15 mouse cellular contexts compared by ENCODE assay signal in the genomic region with DNA sequence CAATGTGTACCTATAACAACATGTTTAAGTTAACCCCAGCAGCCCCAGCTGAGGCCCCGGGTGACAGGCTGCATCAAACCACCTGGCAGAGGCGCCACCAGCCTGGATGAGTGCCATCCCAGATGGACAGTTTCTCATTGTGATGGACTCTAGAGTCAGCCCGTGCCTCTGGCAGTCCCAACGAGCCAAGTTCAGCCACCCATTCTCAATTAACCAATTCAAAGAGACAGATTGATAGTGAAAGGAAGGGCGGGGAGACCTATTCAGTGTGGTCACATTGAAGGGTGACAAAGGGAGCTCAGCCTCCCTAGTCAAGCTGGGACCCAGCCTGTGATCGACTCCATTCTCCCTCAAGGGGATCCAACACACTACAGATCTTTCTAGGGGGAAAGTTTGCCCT.
DNase-seq lines count a peak whose midpoint lies in the region; ATAC-seq and TF ChIP-seq lines count a peak whose summit lies in the region.
"Had no signal": no experiment of that assay in that cellular context is flagged by ENCODE, and none has a peak within 500 bp of the region (broad histone marks: within the 10 kb centered on the region; RNA-seq: fewer than 3 reads in every experiment).

No protein-coding gene starts in this region.

- peaks cover 4% of the 10 kb centered on the region for H3K4me1 ChIP-seq in cerebellum, adult 2 months (ENCODE audit: control insufficient read depth, insufficient read depth, low read length)
- peaks cover 6% of the 10 kb centered on the region for H3K4me1 ChIP-seq in hindbrain, embryonic 12.5 days
- H3K4me1 ChIP-seq in neural tube, embryonic 14.5 days (ENCODE audit: control insufficient read depth, insufficient read depth, low read length) = 0 out of 2 replicates have a peak, but pooled peaks cover 2% of the 10 kb centered on the region
- H3K4me1 ChIP-seq: liver, embryonic 15.5 days; stomach, embryonic 15.5 days had no signal

- peak; percentile 35 for DNase-seq in layer of hippocampus, adult 9-11 months
- DNase-seq in layer of hippocampus, adult 18-20 months (ENCODE audit: low spot score in 2 of 2) = no peak
- peak; percentile 45 to 59 for DNase-seq in cerebellum, adult 2 months
- DNase-seq in frontal cortex, postnatal 36 days (ENCODE audit: low spot score in 2 of 2) = no peak
- no peak for DNase-seq in lung, postnatal 10 days
- no peak for DNase-seq in heart, postnatal 25 days (ENCODE audit: low spot score)
- DNase-seq: gastrocnemius, postnatal 25 days; heart, postnatal 10 days; kidney, postnatal 36 days had no signal

- H3K4me2 ChIP-seq in hindbrain, embryonic 12.5 days (replicated peaks) = no peak overlapping the region
- H3K4me2 ChIP-seq in neural tube, embryonic 14.5 days (ENCODE audit: low read depth, low read length) = no peak overlapping the region
- H3K4me2 ChIP-seq: embryonic facial prominence, embryonic 15.5 days; liver, embryonic 15.5 days; stomach, embryonic 15.5 days had no signal

- no peak for TF ChIP-seq CTCF in cerebellum, adult 2 months (IDR thresholded peaks at IDR 0.05; ENCODE audit: borderline replicate concordance, insufficient read depth, low read depth, low read length)

- 16% methylated on average over 6 of the region's 6 CpGs for WGBS in cerebellum, adult 2 months
- WGBS in hindbrain, embryonic 12.5 days = 53% methylated on average over 6 of the region's 6 CpGs
- 10% methylated on average over 6 of the region's 6 CpGs for WGBS in neural tube, embryonic 14.5 days

- H3K9ac ChIP-seq in hindbrain, embryonic 12.5 days = no peak overlapping the region
- no peak overlapping the region for H3K9ac ChIP-seq in neural tube, embryonic 14.5 days (replicated peaks; ENCODE audit: low read depth, low read length)
- H3K9ac ChIP-seq: embryonic facial prominence, embryonic 15.5 days; liver, embryonic 15.5 days; stomach, embryonic 15.5 days had no signal

- no peak overlapping the region for H3K4me3 ChIP-seq in cerebellum, adult 2 months (replicated peaks; ENCODE audit: insufficient read depth, low read depth, low read length)
- no peak overlapping the region for H3K4me3 ChIP-seq in hindbrain, embryonic 12.5 days
- no peak overlapping the region for H3K4me3 ChIP-seq in neural tube, embryonic 14.5 days (ENCODE audit: low read depth, low read length)
- H3K4me3 ChIP-seq: embryonic facial prominence, embryonic 15.5 days; liver, embryonic 15.5 days; stomach, embryonic 15.5 days had no signal

- no peak for TF ChIP-seq POLR2A in cerebellum, adult 2 months (IDR thresholded peaks at IDR 0.05; ENCODE audit: borderline replicate concordance, insufficient read depth, low read length)

- ATAC-seq in hindbrain, embryonic 12.5 days (ENCODE audit: low FRiP score) = peak; percentile 76
- ATAC-seq in neural tube, embryonic 14.5 days (ENCODE audit: low read depth) = peak; percentile 85
- ATAC-seq: CD4-positive, CD25-positive, alpha-beta regulatory T cell, adult 4 months had no signal

- intact Hi-C loops in heart, postnatal 25 days (cut with DNase I) = no loop called here

- no peaks in the 10 kb centered on the region for H3K9me3 ChIP-seq in hindbrain, embryonic 12.5 days (replicated peaks)
- H3K9me3 ChIP-seq in neural tube, embryonic 14.5 days (ENCODE audit: control insufficient read depth, low read length) = no peaks in the 10 kb centered on the region
- H3K9me3 ChIP-seq: embryonic facial prominence, embryonic 15.5 days; liver, embryonic 15.5 days; stomach, embryonic 15.5 days had no signal

- no peak overlapping the region for H3K27ac ChIP-seq in cerebellum, adult 2 months (ENCODE audit: insufficient read depth, low read length)
- H3K27ac ChIP-seq in hindbrain, embryonic 12.5 days = no peak overlapping the region
- no peak overlapping the region for H3K27ac ChIP-seq in neural tube, embryonic 14.5 days (ENCODE audit: low read depth, low read length)
- H3K27ac ChIP-seq: embryonic facial prominence, embryonic 15.5 days; liver, embryonic 15.5 days; stomach, embryonic 15.5 days had no signal

- H3K36me3 ChIP-seq in hindbrain, embryonic 12.5 days = no peaks in the 10 kb centered on the region
- no peaks in the 10 kb centered on the region for H3K36me3 ChIP-seq in neural tube, embryonic 14.5 days (ENCODE audit: control insufficient read depth, insufficient read depth, low read length)
- H3K36me3 ChIP-seq: embryonic facial prominence, embryonic 15.5 days; liver, embryonic 15.5 days; stomach, embryonic 15.5 days had no signal

- no peaks in the 10 kb centered on the region for H3K27me3 ChIP-seq in cerebellum, adult 2 months (ENCODE audit: control insufficient read depth, insufficient read depth, low read length)
- no peaks in the 10 kb centered on the region for H3K27me3 ChIP-seq in hindbrain, embryonic 12.5 days
- no peaks in the 10 kb centered on the region for H3K27me3 ChIP-seq in neural tube, embryonic 14.5 days (ENCODE audit: control insufficient read depth, insufficient read depth, low read length)
- H3K27me3 ChIP-seq: embryonic facial prominence, embryonic 15.5 days; liver, embryonic 15.5 days; stomach, embryonic 15.5 days had no signal

Comparison
In these comparisons a context has a peak if more than half of its experiments do, and no peak if none do; other contexts are left out.
1. DNase-seq: peak in layer of hippocampus, adult 9-11 months (single experiment) and cerebellum, adult 2 months (2 of 2); none in layer of hippocampus, adult 18-20 months (0 of 2), frontal cortex, postnatal 36 days (0 of 2), lung, postnatal 10 days (single experiment) and heart, postnatal 25 days (single experiment).